Mouse (Mus musculus): ENCODE results near the gene Rasgef1b. TPM values are rescaled to one million over a fixed set of nuclear protein-coding genes. Genes with fewer than 3 reads are reported as not detected.

Rasgef1b gene
- 11.6 and 12.0 TPM in 2 replicates for polyA plus RNA-seq (2015; fragmentation: Nextera tagmentation; extraction: Ambion mirVana)

GRCm38 (mm10) chr5:99728649-99729212 lies at the start of gene Rasgef1b:
TSS of gene Rasgef1b (minus strand) at chr5:99729065.
- Histone ChIP-seq H3K36me3 (no peaks in the 10 kb centered on the region), H3K9ac (peak within 1 kb of the TSS; percentile 50), H3K4me3 (replicated peaks) (peak within 1 kb of the TSS; percentile 66), H3K27ac (no peak within 1 kb of the TSS), H3K27me3 (replicated peaks) (peaks cover 14% of the 10 kb centered on the region; the same call in 1 of the 2 replicates), H3K4me1 (peaks cover 13% of the 10 kb centered on the region; the same call in 1 of the 2 replicates), H3K9me3 (no peaks in the 10 kb centered on the region), H3K4me2 (peak within 1 kb of the TSS; percentile 100)
- ATAC-seq (ENCODE audit: insufficient read depth, low FRiP score, low read depth): peak; percentile 90
- under 1% methylated on average over 44 of the region's 53 CpGs for WGBS

GRCm38 (mm10) chr5:99775342-99775741 lies 46.5 kb upstream of the Rasgef1b start:
- H3K9me3 ChIP-seq: no peaks in the 10 kb centered on the region
- no peaks in the 10 kb centered on the region for H3K36me3 ChIP-seq
- no peaks in the 10 kb centered on the region for H3K27me3 ChIP-seq (replicated peaks)
- H3K4me1 ChIP-seq: no peaks in the 10 kb centered on the region
- no peak overlapping the region for H3K9ac ChIP-seq
- no peak overlapping the region for H3K27ac ChIP-seq
- WGBS: 75% methylated on average over 16 of the region's 16 CpGs
- no peak overlapping the region for H3K4me3 ChIP-seq (replicated peaks)
- no peak overlapping the region for H3K4me2 ChIP-seq
- ATAC-seq (ENCODE audit: insufficient read depth, low FRiP score, low read depth): no peak

- H3K9me3 ChIP-seq: no peaks in the 10 kb centered on the region
- H3K27me3 ChIP-seq (replicated peaks): no peaks in the 10 kb centered on the region
- no peak overlapping the region for H3K4me2 ChIP-seq
- no peaks in the 10 kb centered on the region for H3K4me1 ChIP-seq
- 77% methylated on average over 9 of the region's 9 CpGs for WGBS
- no peaks in the 10 kb centered on the region for H3K36me3 ChIP-seq
- ATAC-seq (ENCODE audit: insufficient read depth, low FRiP score, low read depth): no peak
- H3K27ac ChIP-seq: no peak overlapping the region
- no peak overlapping the region for H3K4me3 ChIP-seq (replicated peaks)
- no peak overlapping the region for H3K9ac ChIP-seq
These were observed 44.4 kb upstream of the Rasgef1b start for GRCm38 (mm10) chr5:99773265-99773664.

GRCm38 (mm10) chr5:99764246-99764645 lies 35.4 kb upstream of the Rasgef1b start:
- Histone ChIP-seq H3K27me3 (replicated peaks) (no peaks in the 10 kb centered on the region), H3K36me3 (no peaks in the 10 kb centered on the region), H3K9me3 (no peaks in the 10 kb centered on the region), H3K9ac (no peak overlapping the region), H3K4me1 (no peaks in the 10 kb centered on the region), H3K4me2 (no peak overlapping the region), H3K4me3 (replicated peaks) (no peak overlapping the region), H3K27ac (no peak overlapping the region)
- WGBS: 54% methylated on average over 3 of the region's 3 CpGs
- ATAC-seq (ENCODE audit: insufficient read depth, low FRiP score, low read depth): no peak

- no peak for ATAC-seq (ENCODE audit: insufficient read depth, low FRiP score, low read depth)
These were observed 30.0 kb upstream of the Rasgef1b start for GRCm38 (mm10) chr5:99758859-99759258.

GRCm38 (mm10) chr5:99753843-99754242 lies 25.0 kb upstream of the Rasgef1b start:
- no peaks in the 10 kb centered on the region for H3K9me3 ChIP-seq
- H3K4me2 ChIP-seq: no peak overlapping the region
- no peak overlapping the region for H3K27ac ChIP-seq
- H3K4me1 ChIP-seq: no peaks in the 10 kb centered on the region
- H3K36me3 ChIP-seq: no peaks in the 10 kb centered on the region
- H3K9ac ChIP-seq: no peak overlapping the region
- no peak for ATAC-seq (ENCODE audit: insufficient read depth, low FRiP score, low read depth)
- 81% methylated on average over 12 of the region's 12 CpGs for WGBS
- no peak overlapping the region for H3K4me3 ChIP-seq (replicated peaks)
- H3K27me3 ChIP-seq (replicated peaks): no peaks in the 10 kb centered on the region

More at GRCm38 (mm10) chr5:99758859-99759258, 30.0 kb upstream of the Rasgef1b start:
- no peaks in the 10 kb centered on the region for H3K36me3 ChIP-seq
- H3K4me3 ChIP-seq (replicated peaks): no peak overlapping the region
- WGBS: 80% methylated on average over 5 of the region's 5 CpGs
- H3K9ac ChIP-seq: no peak overlapping the region
- no peaks in the 10 kb centered on the region for H3K9me3 ChIP-seq
- no peak overlapping the region for H3K27ac ChIP-seq
- H3K27me3 ChIP-seq (replicated peaks): no peaks in the 10 kb centered on the region
- H3K4me2 ChIP-seq: no peak overlapping the region
- H3K4me1 ChIP-seq: no peaks in the 10 kb centered on the region

- ATAC-seq (ENCODE audit: insufficient read depth, low FRiP score, low read depth): no peak
- Histone ChIP-seq H3K4me1 (no peaks in the 10 kb centered on the region), H3K27ac (no peak overlapping the region), H3K9ac (no peak overlapping the region), H3K4me2 (no peak overlapping the region), H3K36me3 (no peaks in the 10 kb centered on the region), H3K9me3 (no peaks in the 10 kb centered on the region), H3K4me3 (replicated peaks) (no peak overlapping the region), H3K27me3 (replicated peaks) (no peaks in the 10 kb centered on the region)
- 72% methylated on average over 13 of the region's 13 CpGs for WGBS
These were observed 24.5 kb upstream of the Rasgef1b start for GRCm38 (mm10) chr5:99753368-99753767.

GRCm38 (mm10) chr5:99752670-99753231 lies 23.9 kb upstream of the Rasgef1b start:
- Histone ChIP-seq H3K4me2 (no peak overlapping the region), H3K27ac (no peak overlapping the region), H3K9me3 (no peaks in the 10 kb centered on the region), H3K36me3 (no peaks in the 10 kb centered on the region), H3K4me3 (replicated peaks) (no peak overlapping the region), H3K9ac (no peak overlapping the region), H3K27me3 (replicated peaks) (no peaks in the 10 kb centered on the region), H3K4me1 (no peaks in the 10 kb centered on the region)
- no peak for ATAC-seq (ENCODE audit: insufficient read depth, low FRiP score, low read depth)
- 75% methylated on average over 5 of the region's 5 CpGs for WGBS

GRCm38 (mm10) chr5:99748417-99748816 lies 19.6 kb upstream of the Rasgef1b start:
- Histone ChIP-seq H3K4me3 (replicated peaks) (no peak overlapping the region), H3K27me3 (replicated peaks) (no peaks in the 10 kb centered on the region), H3K9me3 (no peaks in the 10 kb centered on the region), H3K4me2 (no peak overlapping the region), H3K36me3 (no peaks in the 10 kb centered on the region), H3K9ac (no peak overlapping the region), H3K4me1 (no peaks in the 10 kb centered on the region), H3K27ac (no peak overlapping the region)
- ATAC-seq (ENCODE audit: insufficient read depth, low FRiP score, low read depth): no peak
- WGBS: 74% methylated on average over 10 of the region's 10 CpGs

- no peaks in the 10 kb centered on the region for H3K27me3 ChIP-seq (replicated peaks)
- no peak overlapping the region for H3K4me3 ChIP-seq (replicated peaks)
- 66% methylated on average over 7 of the region's 7 CpGs for WGBS
- no peak overlapping the region for H3K27ac ChIP-seq
- no peaks in the 10 kb centered on the region for H3K36me3 ChIP-seq
- H3K4me2 ChIP-seq: no peak overlapping the region
- no peaks in the 10 kb centered on the region for H3K4me1 ChIP-seq
- no peaks in the 10 kb centered on the region for H3K9me3 ChIP-seq
- no peak for ATAC-seq (ENCODE audit: insufficient read depth, low FRiP score, low read depth)
- no peak overlapping the region for H3K9ac ChIP-seq
These were observed 17.2 kb upstream of the Rasgef1b start for GRCm38 (mm10) chr5:99746087-99746486.

- Histone ChIP-seq H3K9me3 (no peaks in the 10 kb centered on the region), H3K9ac (no peak overlapping the region), H3K4me1 (no peaks in the 10 kb centered on the region), H3K4me3 (replicated peaks) (no peak overlapping the region), H3K27ac (no peak overlapping the region), H3K4me2 (no peak overlapping the region), H3K36me3 (no peaks in the 10 kb centered on the region), H3K27me3 (replicated peaks) (no peaks in the 10 kb centered on the region)
- ATAC-seq (ENCODE audit: insufficient read depth, low FRiP score, low read depth): no peak
- WGBS: 78% methylated on average over 7 of the region's 7 CpGs
These were observed 14.0 kb upstream of the Rasgef1b start for GRCm38 (mm10) chr5:99742874-99743273.

- ATAC-seq (ENCODE audit: insufficient read depth, low FRiP score, low read depth): no peak
- Histone ChIP-seq H3K27ac (no peak overlapping the region), H3K9me3 (no peaks in the 10 kb centered on the region), H3K4me3 (replicated peaks) (no peak overlapping the region), H3K9ac (no peak overlapping the region), H3K36me3 (no peaks in the 10 kb centered on the region), H3K27me3 (replicated peaks) (no peaks in the 10 kb centered on the region), H3K4me2 (no peak overlapping the region), H3K4me1 (no peaks in the 10 kb centered on the region)
- WGBS: 39% methylated on average over 8 of the region's 8 CpGs
These were observed 13.2 kb upstream of the Rasgef1b start for GRCm38 (mm10) chr5:99742056-99742455.
